Mouse (Mus musculus) liver, embryonic 14.5 days (tissue): ENCODE measurements at regions not wholly inside any gene's neighbourhood (a gene's known extent, or its start where the extent isn't known, plus 50 kb on each side); places are given as distances from the start of the nearest gene placed in this dataset.

Source experiments
- ATAC-seq: fragments of 200-750 bp; cut with Nextera tagmentation; 2 replicates; pipeline ENCODE4 v1.8.0; 2017; ENCODE audit warnings: moderate number of reproducible peaks, mild to moderate bottlenecking, moderate library complexity; ENCODE audit not compliant: insufficient read depth
- DNase-seq, 3 experiments: peaks; one replicate each; pipeline ENCODE4 v3.0.0-alpha.2; 2012 to 2013; ENCODE audit warnings: low read depth in 3 of 3, low spot score in 3 of 3
- H3K27ac ChIP-seq: fragments of 300-500 bp; sonication (generic); 2 replicates; pipeline ENCODE4 v1.5.1; 2014; ENCODE audit warnings: moderate library complexity, mild to moderate bottlenecking, control low read depth, inconsistent platforms
- H3K27me3 ChIP-seq: fragments of 300-500 bp; sonication (generic); 2 replicates; pipeline ENCODE4 v1.6.1; 2014; ENCODE audit warnings: mild to moderate bottlenecking, low read length, moderate library complexity; ENCODE audit not compliant: control insufficient read depth, insufficient read depth
- H3K36me3 ChIP-seq: fragments of 300-500 bp; sonication (generic); replicated peaks from 2 replicates; pipeline ENCODE4 v1.6.1; 2014; ENCODE audit warnings: low read depth; ENCODE audit not compliant: control insufficient read depth, insufficient read depth
- H3K4me1 ChIP-seq, 2 experiments: fragments of 200-500 bp in 1 of 2; fragments of 300-500 bp in 1 of 2; sonication (generic) in 1 of 2; replicated peaks; 2 replicates each; pipeline ENCODE4 v1.6.1; 2012 to 2014; ENCODE audit warnings: antibody characterized with exemption in 1 of 2, inconsistent platforms in 1 of 2, low read length in 1 of 2; ENCODE audit not compliant: control insufficient read depth in 2 of 2, insufficient read depth in 2 of 2
- H3K4me2 ChIP-seq: fragments of 300-500 bp; sonication (generic); 2 replicates; pipeline ENCODE4 v1.6.1; 2014; ENCODE audit warnings: low read depth, mild to moderate bottlenecking, control low read depth, moderate library complexity
- H3K4me3 ChIP-seq, 2 experiments: fragments of 200-500 bp in 1 of 2; fragments of 300-500 bp in 1 of 2; sonication (generic) in 1 of 2; 2 replicates each; pipeline ENCODE4 v1.5.1; 2012 to 2014; ENCODE audit warnings: low read depth in 2 of 2, low read length in 2 of 2, mild to moderate bottlenecking in 2 of 2, control low read depth in 1 of 2, inconsistent platforms in 1 of 2, moderate library complexity in 1 of 2; ENCODE audit not compliant: insufficient read depth in 1 of 2
- H3K9ac ChIP-seq: fragments of 300-500 bp; sonication (generic); replicated peaks from 2 replicates; pipeline ENCODE4 v1.6.1; 2014; ENCODE audit warnings: mild to moderate bottlenecking, control low read depth, moderate library complexity
- H3K9me3 ChIP-seq: fragments of 300-500 bp; sonication (generic); 2 replicates; pipeline ENCODE4 v1.6.1; 2016; ENCODE audit warnings: low read length, mixed read lengths; ENCODE audit not compliant: control insufficient read depth
- CTCF ChIP-seq: IDR thresholded peaks from 2 replicates; pipeline ENCODE4 v1.5.1; 2016; ENCODE audit warnings: antibody characterized with exemption, low read depth, control low read depth
- EP300 ChIP-seq: IDR thresholded peaks from 2 replicates; pipeline ENCODE4 v1.6.1; 2016; ENCODE audit warnings: antibody characterized with exemption, low read depth
- WGBS: fragments of 180-500 bp; shearing (Covaris S2); extraction: QIAGEN DNeasy Blood & Tissue Kit; methylation state at CpG from one replicate; pipeline ENCODE4 v1.1.7; 2014; ENCODE audit not compliant: insufficient replicate concordance; 5-methylcytosine and 5-hydroxymethylcytosine counted together

DNA sequence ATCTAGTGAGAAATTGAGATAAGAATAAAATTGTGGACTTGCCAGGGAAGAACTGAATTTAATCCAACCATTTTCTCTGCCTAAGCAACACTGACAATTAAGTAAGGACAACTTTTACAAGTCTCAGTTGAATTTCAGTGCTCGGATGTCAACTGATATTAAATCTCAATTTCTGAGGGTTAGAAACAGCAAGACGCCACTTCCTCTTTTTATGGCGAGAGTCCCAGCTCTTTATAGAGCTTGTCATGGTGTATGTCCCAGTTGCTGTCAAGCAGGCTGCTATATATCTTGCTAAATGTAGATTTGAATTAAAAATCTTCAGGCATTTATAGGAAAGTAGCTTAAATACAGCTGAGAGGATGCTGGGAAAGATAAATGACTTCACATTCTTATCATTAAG, 697.8 kb upstream of the Got2 start:
- Histone ChIP-seq H3K27me3 (no peaks in the 10 kb centered on the region), H3K27ac (no peak overlapping the region), H3K4me2 (no peak overlapping the region), H3K9ac (no peak overlapping the region), H3K9me3 (no peaks in the 10 kb centered on the region), H3K36me3 (no peaks in the 10 kb centered on the region), H3K4me3 (no peak overlapping the region), H3K4me1 (no peaks in the 10 kb centered on the region)
- 25% methylated on average over 3 of the region's 3 CpGs for WGBS
- DNase-seq (no peak), ATAC-seq (no peak)
- TF ChIP-seq CTCF (no peak), EP300 (no peak)

DNA sequence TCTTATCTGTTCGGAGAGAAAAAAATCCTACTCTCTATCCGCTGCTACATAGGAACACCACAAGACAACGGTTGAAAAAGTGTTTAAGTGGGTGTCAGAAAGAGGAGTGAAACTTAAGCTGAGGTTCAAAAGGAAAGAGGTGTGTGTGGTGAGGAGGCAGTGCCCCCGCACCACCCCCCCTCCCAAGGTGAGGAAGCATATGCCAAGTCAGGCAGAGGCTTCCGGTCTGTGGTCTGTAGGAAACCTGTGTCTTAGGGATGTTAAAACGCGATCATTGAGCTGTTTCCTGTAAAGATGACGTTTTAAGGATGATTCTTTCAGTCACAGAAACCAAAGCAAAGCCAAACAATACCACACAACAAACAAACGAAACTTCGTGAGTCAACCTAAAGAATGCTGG, 664.2 kb upstream of the Got2 start:
- H3K4me1 ChIP-seq: no peaks in the 10 kb centered on the region
- DNase-seq: no peak
- 41% methylated on average over 10 of the region's 10 CpGs for WGBS
- no peak overlapping the region for H3K9ac ChIP-seq
- no peak overlapping the region for H3K4me2 ChIP-seq
- H3K27ac ChIP-seq: no peak overlapping the region
- no peaks in the 10 kb centered on the region for H3K9me3 ChIP-seq
- no peak for TF ChIP-seq CTCF
- TF ChIP-seq EP300: no peak
- ATAC-seq: no peak
- no peaks in the 10 kb centered on the region for H3K36me3 ChIP-seq
- no peak overlapping the region for H3K4me3 ChIP-seq
- H3K27me3 ChIP-seq: no peaks in the 10 kb centered on the region

DNA sequence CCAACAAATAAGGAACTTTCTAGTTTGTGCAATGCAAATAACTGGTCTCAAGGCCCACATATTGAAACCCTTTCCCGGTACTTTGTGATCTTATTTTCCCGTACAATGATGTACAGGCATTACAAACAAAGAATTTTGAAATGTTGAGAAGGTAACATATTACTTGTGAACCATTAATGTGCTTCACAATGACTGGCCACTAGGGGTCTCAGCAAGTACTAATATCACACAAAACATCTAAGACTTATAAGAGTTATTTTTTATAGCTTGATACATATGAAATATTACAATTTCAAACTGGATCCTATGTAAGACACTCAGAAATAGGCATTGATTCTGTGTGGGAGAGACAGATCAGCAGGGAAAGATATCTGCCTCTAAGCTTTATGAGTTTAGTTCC, 662.1 kb upstream of the Got2 start:
- no peaks in the 10 kb centered on the region for H3K36me3 ChIP-seq
- no peaks in the 10 kb centered on the region for H3K9me3 ChIP-seq
- no peak for DNase-seq
- no peak for ATAC-seq
- H3K4me2 ChIP-seq: no peak overlapping the region
- H3K4me3 ChIP-seq: no peak overlapping the region
- TF ChIP-seq CTCF: no peak; the same call in 1 of the 2 replicates
- no peak for TF ChIP-seq EP300
- no peaks in the 10 kb centered on the region for H3K4me1 ChIP-seq
- H3K27me3 ChIP-seq: no peaks in the 10 kb centered on the region
- H3K9ac ChIP-seq: no peak overlapping the region
- no peak overlapping the region for H3K27ac ChIP-seq
- 57% methylated on average over 2 of the region's 2 CpGs for WGBS

DNA sequence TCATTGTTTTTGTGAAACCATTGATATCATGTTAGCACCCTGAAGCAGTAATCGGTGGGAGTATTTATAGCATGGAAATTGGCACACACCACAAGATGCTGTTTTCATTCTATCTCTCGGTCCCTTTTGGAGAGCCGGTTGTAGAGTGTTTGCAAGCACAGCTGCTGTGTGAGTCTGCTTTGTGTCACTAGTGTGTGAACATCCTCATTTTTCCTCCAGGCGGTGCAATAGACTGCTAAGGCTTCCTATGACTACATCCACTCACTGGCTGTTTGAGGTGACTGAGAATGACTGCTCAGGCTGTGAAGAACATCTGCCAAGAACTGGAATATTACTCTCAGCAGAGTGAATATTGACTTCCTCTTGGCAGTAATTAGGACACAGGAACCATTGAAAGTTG, 660.3 kb upstream of the Got2 start:
- DNase-seq (no peak), ATAC-seq (no peak)
- H3K9me3 ChIP-seq: no peaks in the 10 kb centered on the region
- no peaks in the 10 kb centered on the region for H3K36me3 ChIP-seq
- no peak overlapping the region for H3K4me3 ChIP-seq
- no peak overlapping the region for H3K27ac ChIP-seq
- TF ChIP-seq CTCF (no peak), EP300 (no peak)
- no peak overlapping the region for H3K9ac ChIP-seq
- no peaks in the 10 kb centered on the region for H3K27me3 ChIP-seq
- no peak overlapping the region for H3K4me2 ChIP-seq
- H3K4me1 ChIP-seq: no peaks in the 10 kb centered on the region
- 62% methylated on average over 4 of the region's 4 CpGs for WGBS

DNA sequence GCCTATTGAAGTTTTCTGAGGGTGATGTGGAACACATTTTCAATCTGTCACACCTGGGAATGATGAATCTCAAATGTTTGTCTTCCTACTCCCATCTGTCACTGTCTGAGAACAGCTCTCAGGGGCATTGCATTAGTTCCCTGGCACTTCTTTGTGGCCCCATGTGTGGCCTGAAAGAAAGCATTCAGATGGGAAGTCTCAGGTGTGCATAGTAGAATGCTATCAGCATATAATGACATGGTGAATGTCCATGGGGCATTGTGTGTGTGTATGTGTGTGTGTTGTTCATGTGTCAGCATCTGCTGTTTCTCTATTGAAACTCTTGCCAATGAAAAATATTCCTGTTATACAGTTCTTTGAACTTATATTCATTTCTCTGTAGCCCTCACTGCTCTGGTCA, 659.8 kb upstream of the Got2 start:
- Histone ChIP-seq H3K4me3 (no peak overlapping the region), H3K4me2 (no peak overlapping the region), H3K9ac (no peak overlapping the region), H3K9me3 (no peaks in the 10 kb centered on the region), H3K4me1 (no peaks in the 10 kb centered on the region), H3K36me3 (no peaks in the 10 kb centered on the region), H3K27ac (no peak overlapping the region), H3K27me3 (no peaks in the 10 kb centered on the region)
- TF ChIP-seq CTCF: no peak
- no peak for TF ChIP-seq EP300
- DNase-seq (no peak), ATAC-seq (no peak)

DNA sequence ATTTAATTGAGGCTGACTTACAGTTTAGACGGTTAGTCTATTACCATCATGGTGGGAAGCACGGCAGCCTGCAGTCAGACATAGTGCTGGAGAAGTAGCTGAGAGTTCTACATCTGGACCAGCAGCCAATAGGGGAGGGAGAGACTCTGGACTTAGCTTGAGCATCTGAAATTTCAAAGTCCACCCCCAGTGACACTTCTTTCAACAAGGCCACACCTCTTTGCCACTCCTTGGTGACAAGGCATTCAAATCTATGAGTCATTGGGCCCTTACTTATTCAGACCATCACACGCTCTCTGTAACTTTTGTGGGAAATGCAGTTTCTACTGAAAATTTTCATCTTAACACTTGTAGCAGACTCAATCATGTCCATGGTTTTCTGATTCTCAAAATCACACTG, 653.9 kb upstream of the Got2 start:
- H3K4me3 ChIP-seq: no peak overlapping the region
- H3K36me3 ChIP-seq: no peaks in the 10 kb centered on the region
- DNase-seq (no peak), ATAC-seq (no peak)
- H3K9ac ChIP-seq: no peak overlapping the region
- 78% methylated on average over 3 of the region's 3 CpGs for WGBS
- no peak for TF ChIP-seq CTCF
- no peak for TF ChIP-seq EP300
- no peaks in the 10 kb centered on the region for H3K9me3 ChIP-seq
- no peak overlapping the region for H3K27ac ChIP-seq
- no peaks in the 10 kb centered on the region for H3K27me3 ChIP-seq
- no peak overlapping the region for H3K4me2 ChIP-seq
- no peaks in the 10 kb centered on the region for H3K4me1 ChIP-seq
